Mouse (Mus musculus) cortical plate, adult 2 months (tissue): Measurements from ENCODE around the gene Cdkn1c.

Experiments used
- CTCF ChIP-seq: fragments of 200-500 bp; IDR thresholded peaks from 2 replicates; pipeline ENCODE4 v1.5.1; 2011; ENCODE audit warnings: mild to moderate bottlenecking, control low read depth, low read length; ENCODE audit not compliant: insufficient read depth; ENCODE audit errors: extremely low read depth
- POLR2A ChIP-seq: fragments of 200-500 bp; IDR thresholded peaks from 2 replicates; pipeline ENCODE4 v1.6.1; 2011; ENCODE audit warnings: mild to moderate bottlenecking, low read length, control low read depth; ENCODE audit not compliant: insufficient read depth; ENCODE audit errors: extremely low read depth

GRCm38 (mm10) chr7:143467714-143468113, 6.9 kb upstream of the Cdkn1c start:
- no peak for TF ChIP-seq CTCF
- TF ChIP-seq POLR2A = no peak
